Mouse (Mus musculus) forebrain, embryonic 10.5 days (tissue): ENCODE measurements around the gene Xaf1. TPM values are rescaled to one million over a fixed set of nuclear protein-coding genes. Genes with fewer than 3 reads are reported as not detected.

Experiments
- DNase-seq: peaks from one replicate; pipeline ENCODE4 v3.0.0-alpha.2; 2017; ENCODE audit warnings: low spot score; ENCODE audit errors: extremely low spot score
- H3K27ac ChIP-seq: fragments of 300-500 bp; sonication (generic); 2 replicates; pipeline ENCODE4 v1.5.1; 2016; ENCODE audit warnings: mild to moderate bottlenecking
- H3K27me3 ChIP-seq: fragments of 300-500 bp; sonication (generic); 2 replicates; pipeline ENCODE4 v1.6.1; 2016; ENCODE audit warnings: mild to moderate bottlenecking; ENCODE audit not compliant: poor library complexity, severe bottlenecking
- H3K36me3 ChIP-seq: fragments of 300-500 bp; sonication (generic); replicated peaks from 2 replicates; pipeline ENCODE4 v1.6.1; 2016; ENCODE audit warnings: mild to moderate bottlenecking, moderate library complexity
- H3K4me1 ChIP-seq: fragments of 300-500 bp; sonication (generic); 2 replicates; pipeline ENCODE4 v1.6.1; 2016
- H3K4me3 ChIP-seq: fragments of 300-500 bp; sonication (generic); 2 replicates; pipeline ENCODE4 v1.5.1; 2016; ENCODE audit warnings: mild to moderate bottlenecking, moderate library complexity
- H3K9me3 ChIP-seq: fragments of 300-500 bp; sonication (generic); 2 replicates; pipeline ENCODE4 v1.6.1; 2016; ENCODE audit warnings: mild to moderate bottlenecking, moderate library complexity
- WGBS: fragments of 180-500 bp; shearing (Covaris S2); methylation state at CpG from one replicate; pipeline ENCODE4 v1.1.7; 2016; 5-methylcytosine and 5-hydroxymethylcytosine counted together
- polyA plus RNA-seq: library from polyadenylated mRNA; unstranded; fragments of >200 nt; fragmentation: Nextera tagmentation; extraction: Ambion mirVana; gene quantifications from 2 replicates; pipeline ENCODE4 v1.2.1, GENCODE M21; 2016

The Xaf1 gene
- 2.6 and 2.9 TPM in 2 replicates for polyA plus RNA-seq

- 46% methylated on average over 6 of the region's 6 CpGs for WGBS
- Histone ChIP-seq H3K27ac (peak within 1 kb of the TSS; percentile 21; the same call in 1 of the 2 replicates), H3K4me1 (peaks cover 9% of the 10 kb centered on the region; the same call in 1 of the 2 replicates), H3K4me3 (no peak within 1 kb of the TSS), H3K27me3 (no peaks in the 10 kb centered on the region), H3K9me3 (no peaks in the 10 kb centered on the region), H3K36me3 (no peaks in the 10 kb centered on the region)
- no peak for DNase-seq
Observed at GRCm38 (mm10) chr11:72301334-72301733, at the start of gene Xaf1. Gene Xaf1 (plus strand): TSS chr11:72301629.

GRCm38 (mm10) chr11:72255629-72256028, 45.8 kb upstream of the Xaf1 start:
- no peak overlapping the region for H3K4me3 ChIP-seq
- DNase-seq, result no peak
- H3K27me3 ChIP-seq, result no peaks in the 10 kb centered on the region
- H3K36me3 ChIP-seq, result no peaks in the 10 kb centered on the region
- 0 out of 2 replicates have a peak, but pooled peaks cover 4% of the 10 kb centered on the region for H3K4me1 ChIP-seq
- H3K27ac ChIP-seq, result no peak overlapping the region
- 93% methylated on average over 4 of the region's 4 CpGs for WGBS
- no peaks in the 10 kb centered on the region for H3K9me3 ChIP-seq

- Histone ChIP-seq H3K27ac (no peak overlapping the region), H3K36me3 (no peaks in the 10 kb centered on the region), H3K27me3 (no peaks in the 10 kb centered on the region), H3K4me3 (no peak overlapping the region), H3K9me3 (no peaks in the 10 kb centered on the region), H3K4me1 (0 out of 2 replicates have a peak, but pooled peaks cover 4% of the 10 kb centered on the region)
- no peak for DNase-seq
- WGBS, result 79% methylated on average over 2 of the region's 2 CpGs
Observed at GRCm38 (mm10) chr11:72256441-72256840, 45.0 kb upstream of the Xaf1 start.

GRCm38 (mm10) chr11:72265483-72265882, 35.9 kb upstream of the Xaf1 start:
- Histone ChIP-seq H3K4me3 (peak overlapping the region; percentile 18), H3K9me3 (no peaks in the 10 kb centered on the region), H3K4me1 (peaks cover 27% of the 10 kb centered on the region), H3K27ac (no peak overlapping the region), H3K27me3 (peaks cover 60% of the 10 kb centered on the region), H3K36me3 (no peaks in the 10 kb centered on the region)
- peak; percentile 20 for DNase-seq
- WGBS, result 4% methylated on average over 11 of the region's 11 CpGs

- peaks cover 60% of the 10 kb centered on the region for H3K27me3 ChIP-seq
Observed at GRCm38 (mm10) chr11:72266207-72266959, 35.0 kb upstream of the Xaf1 start.

GRCm38 (mm10) chr11:72266960-72267560, 34.4 kb upstream of the Xaf1 start, which contains the start of gene Slc13a5:
Gene Slc13a5 (minus strand): TSS chr11:72267222.
- H3K9me3 ChIP-seq, result no peaks in the 10 kb centered on the region
- 0 out of 2 replicates have a peak within 1 kb of the TSS, but pooled peaks have one; percentile 8 for H3K27ac ChIP-seq
- H3K27me3 ChIP-seq, result peaks cover 60% of the 10 kb centered on the region
- DNase-seq, result no peak
- peak within 1 kb of the TSS; percentile 59 for H3K4me3 ChIP-seq
- H3K36me3 ChIP-seq, result no peaks in the 10 kb centered on the region
- H3K4me1 ChIP-seq, result peaks cover 27% of the 10 kb centered on the region
- WGBS, result 3% methylated on average over 36 of the region's 36 CpGs

More at GRCm38 (mm10) chr11:72266207-72266959, 35.0 kb upstream of the Xaf1 start:
- Histone ChIP-seq H3K9me3 (no peaks in the 10 kb centered on the region), H3K4me3 (peak overlapping the region; percentile 59), H3K4me1 (peaks cover 27% of the 10 kb centered on the region), H3K36me3 (no peaks in the 10 kb centered on the region), H3K27ac (0 out of 2 replicates have a peak overlapping the region, but pooled peaks have one; percentile 8)
- WGBS, result 2% methylated on average over 46 of the region's 46 CpGs
- peak; percentile 64 for DNase-seq

GRCm38 (mm10) chr11:72271761-72272160, 29.7 kb upstream of the Xaf1 start:
- WGBS, result 73% methylated on average over 1 of the region's 1 CpGs
- Histone ChIP-seq H3K9me3 (no peaks in the 10 kb centered on the region), H3K27ac (no peak overlapping the region), H3K4me3 (no peak overlapping the region), H3K4me1 (peaks cover 9% of the 10 kb centered on the region), H3K27me3 (peaks cover 24% of the 10 kb centered on the region), H3K36me3 (no peaks in the 10 kb centered on the region)
- no peak for DNase-seq

- peaks cover 8% of the 10 kb centered on the region for H3K27me3 ChIP-seq
- WGBS, result 82% methylated on average over 3 of the region's 3 CpGs
- DNase-seq, result no peak
- H3K4me3 ChIP-seq, result no peak overlapping the region
- no peak overlapping the region for H3K27ac ChIP-seq
- H3K36me3 ChIP-seq, result no peaks in the 10 kb centered on the region
- no peaks in the 10 kb centered on the region for H3K4me1 ChIP-seq
- H3K9me3 ChIP-seq, result no peaks in the 10 kb centered on the region
Observed at GRCm38 (mm10) chr11:72273341-72273740, 28.1 kb upstream of the Xaf1 start.

GRCm38 (mm10) chr11:72281143-72281851, 20.1 kb upstream of the Xaf1 start:
- 85% methylated on average over 5 of the region's 5 CpGs for WGBS
- no peak for DNase-seq
- no peaks in the 10 kb centered on the region for H3K36me3 ChIP-seq

GRCm38 (mm10) chr11:72281852-72282400, 19.5 kb upstream of the Xaf1 start:
- WGBS, result 71% methylated on average over 5 of the region's 5 CpGs
- H3K4me1 ChIP-seq, result 0 out of 2 replicates have a peak, but pooled peaks cover 3% of the 10 kb centered on the region
- no peak overlapping the region for H3K27ac ChIP-seq
- H3K4me3 ChIP-seq, result no peak overlapping the region
- no peaks in the 10 kb centered on the region for H3K9me3 ChIP-seq
- H3K27me3 ChIP-seq, result no peaks in the 10 kb centered on the region
- no peaks in the 10 kb centered on the region for H3K36me3 ChIP-seq
- DNase-seq, result no peak

More at GRCm38 (mm10) chr11:72281143-72281851, 20.1 kb upstream of the Xaf1 start:
- Histone ChIP-seq H3K4me1 (0 out of 2 replicates have a peak, but pooled peaks cover 3% of the 10 kb centered on the region), H3K4me3 (no peak overlapping the region), H3K9me3 (no peaks in the 10 kb centered on the region), H3K27me3 (no peaks in the 10 kb centered on the region), H3K27ac (no peak overlapping the region)

- Histone ChIP-seq H3K4me3 (no peak overlapping the region), H3K27ac (no peak overlapping the region), H3K9me3 (no peaks in the 10 kb centered on the region), H3K4me1 (0 out of 2 replicates have a peak, but pooled peaks cover 3% of the 10 kb centered on the region), H3K27me3 (no peaks in the 10 kb centered on the region), H3K36me3 (no peaks in the 10 kb centered on the region)
- WGBS, result 90% methylated on average over 16 of the region's 16 CpGs
- DNase-seq, result no peak
Observed at GRCm38 (mm10) chr11:72283486-72284224, 17.8 kb upstream of the Xaf1 start.
